ENCODE assay signal across 11 mouse cellular contexts in the genomic region with DNA sequence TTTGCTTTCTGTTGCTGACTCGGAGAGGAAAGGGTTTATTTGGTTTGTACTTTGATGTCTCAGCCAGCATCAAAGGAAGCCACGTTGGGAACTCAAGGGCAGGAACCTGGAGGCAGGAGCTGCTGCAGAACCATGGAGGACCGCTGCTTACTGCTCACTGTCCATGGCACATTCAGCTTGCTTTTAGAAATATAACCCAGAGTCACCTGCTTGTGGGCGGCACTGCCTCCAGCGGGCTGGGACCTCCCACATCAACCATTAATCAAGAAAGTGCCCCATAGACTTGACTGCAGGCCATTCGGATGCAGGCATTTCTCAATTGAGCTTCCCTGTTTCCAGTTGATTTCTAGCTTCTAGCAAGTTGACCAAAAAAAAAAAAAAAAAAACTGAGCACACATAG.
"Had no signal": no experiment of that assay in that cellular context is flagged by ENCODE, and none has a peak within 500 bp of the region (broad histone marks: within the 10 kb centered on the region; RNA-seq: fewer than 3 reads in every experiment).

No protein-coding gene starts in this region.

- H3K9ac ChIP-seq: limb, embryonic 15.5 days; midbrain, embryonic 15.5 days; neural tube, embryonic 12.5 days had no signal

- H3K4me1 ChIP-seq: limb, embryonic 15.5 days; midbrain, embryonic 15.5 days; neural tube, embryonic 12.5 days had no signal

- H3K27me3 ChIP-seq: limb, embryonic 15.5 days; megakaryocyte, embryonic 14.5 days; midbrain, embryonic 15.5 days; neural tube, embryonic 12.5 days had no signal

- DNase-seq: kidney, postnatal 25 days; layer of hippocampus, adult 9-11 months; layer of hippocampus, postnatal 36 days; lung, adult 2 months; lung, postnatal 4 days; thymus, postnatal 25 days had no signal

- H3K27ac ChIP-seq: limb, embryonic 15.5 days; midbrain, embryonic 15.5 days; neural tube, embryonic 12.5 days; stomach, postnatal 0 days had no signal

- H3K4me3 ChIP-seq: limb, embryonic 15.5 days; midbrain, embryonic 15.5 days; neural tube, embryonic 12.5 days had no signal

- H3K36me3 ChIP-seq: limb, embryonic 15.5 days had no signal
